Mouse (Mus musculus) G1E (cell line): ENCODE results near the gene Tmem211.

ENCODE experiments used
- CTCF ChIP-seq: IDR thresholded peaks from 2 replicates; pipeline ENCODE4 v1.5.1; 2012; ENCODE audit warnings: low read depth, low read length, inconsistent platforms, mixed read lengths
- GATA1 ChIP-seq: IDR thresholded peaks from 2 replicates; pipeline ENCODE4 v1.6.1; 2012; ENCODE audit warnings: borderline replicate concordance, low read length, inconsistent platforms, mixed read lengths
- POLR2AphosphoS5 ChIP-seq: IDR thresholded peaks from 2 replicates; pipeline ENCODE4 v1.6.1; 2012; ENCODE audit warnings: low read depth, low read length, inconsistent platforms; ENCODE audit not compliant: insufficient replicate concordance
- TAL1 ChIP-seq: conservative IDR thresholded peaks from 2 replicates; pipeline ENCODE4 v1.6.1; 2012; ENCODE audit warnings: low read depth, low read length, inconsistent platforms, mixed read lengths

DNA sequence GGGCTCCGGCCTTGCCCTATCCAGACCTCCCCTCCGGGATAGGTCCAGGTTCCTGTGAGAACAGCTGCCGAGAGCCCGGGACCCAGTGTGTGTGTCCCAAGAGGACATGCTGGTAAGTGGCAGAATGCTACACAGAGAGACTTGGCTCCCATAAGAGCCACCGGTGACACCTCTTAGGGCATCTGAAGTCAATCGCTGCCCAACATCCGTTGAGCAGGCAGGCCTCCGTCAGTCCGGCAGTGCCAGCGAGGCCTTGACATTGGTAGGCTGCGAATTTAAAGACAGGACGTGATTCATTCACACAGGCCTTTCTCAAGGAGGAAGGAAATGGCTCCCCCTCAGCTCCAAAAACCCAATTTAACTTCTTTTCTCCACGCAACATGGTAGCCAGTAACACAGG is 16.8 kb upstream of the Tmem211 start:
- no peak for TF ChIP-seq CTCF
- TF ChIP-seq POLR2AphosphoS5: no peak
- TF ChIP-seq TAL1: no peak
- TF ChIP-seq GATA1: no peak
